Mouse (Mus musculus) layer of hippocampus, adult 6 months (tissue): ENCODE data around the gene Omd. TPM values are rescaled to one million over a fixed set of nuclear protein-coding genes. Genes with fewer than 3 reads are reported as not detected.

Source experiments
- long read RNA-seq, 2 experiments: library from polyadenylated mRNA; unstranded; transcript quantifications; one replicate each; pipeline ENCODE4 v2.0.0; 2019 to 2020
- polyA plus RNA-seq: library from polyadenylated mRNA; unstranded; fragments of <200 nt; fragmentation: Nextera tagmentation; gene quantifications from 2 replicates; pipeline ENCODE4 v1.2.3, GENCODE M21; 2021

Gene Omd
- 0.50 and 0.72 TPM in 2 replicates for polyA plus RNA-seq
- long read RNA-seq, experiment 1: 0 reads
- long read RNA-seq, experiment 2: 0 reads

DNA sequence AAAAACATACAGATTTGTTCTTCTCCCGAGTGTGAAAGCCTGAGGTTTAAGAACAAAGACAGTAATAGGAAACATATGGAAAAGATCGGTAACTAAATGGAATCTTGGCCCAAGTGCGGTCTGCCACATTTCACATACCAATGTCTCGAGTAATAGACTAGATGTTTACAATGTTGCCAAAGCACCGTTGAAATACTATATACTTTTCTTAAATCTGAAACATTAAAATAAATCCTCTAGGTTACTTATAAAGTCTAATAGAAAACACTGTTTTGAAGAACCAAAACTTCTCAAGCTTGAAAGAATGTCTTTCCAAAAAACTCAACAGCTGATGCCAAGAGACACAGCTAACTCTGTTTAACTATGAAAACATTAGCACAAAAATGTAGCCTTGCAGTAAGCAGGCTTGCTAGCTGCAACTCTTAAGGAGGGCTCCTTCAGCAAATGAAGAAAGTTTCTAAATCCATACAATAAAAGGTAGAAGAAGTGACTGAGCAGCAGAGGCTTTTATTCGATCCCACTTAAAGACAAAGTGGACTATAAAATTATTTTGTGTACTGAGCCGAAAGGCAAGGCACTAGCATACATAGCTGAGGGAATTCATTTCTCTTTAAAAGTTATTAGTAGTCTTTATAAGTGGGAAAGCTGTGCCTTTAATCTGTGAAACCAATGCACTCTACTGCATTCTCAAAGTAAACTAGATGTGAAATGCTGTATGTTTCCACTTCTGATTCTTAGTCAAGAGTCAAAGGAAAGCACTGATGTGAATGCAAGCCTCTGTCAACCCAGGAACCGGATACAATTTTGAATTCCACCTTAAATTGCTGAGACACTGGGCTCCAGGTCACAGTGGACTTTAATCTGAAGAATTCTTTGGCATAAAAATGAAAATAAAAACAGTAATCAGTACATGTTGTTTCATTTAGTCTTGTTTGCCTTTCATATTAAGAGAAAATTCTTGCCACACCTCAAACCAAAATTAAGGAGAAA is at the start of gene Omd:
TSS of gene Omd (plus strand) at position 922 of the 990 bp plus-strand sequence.

GRCm38 (mm10) chr13:49544279-49544678 is 38.0 kb upstream of the Omd start, which contains the start of gene Aspn:
Gene Aspn, plus strand, starts transcription at chr13:49544443.

DNA sequence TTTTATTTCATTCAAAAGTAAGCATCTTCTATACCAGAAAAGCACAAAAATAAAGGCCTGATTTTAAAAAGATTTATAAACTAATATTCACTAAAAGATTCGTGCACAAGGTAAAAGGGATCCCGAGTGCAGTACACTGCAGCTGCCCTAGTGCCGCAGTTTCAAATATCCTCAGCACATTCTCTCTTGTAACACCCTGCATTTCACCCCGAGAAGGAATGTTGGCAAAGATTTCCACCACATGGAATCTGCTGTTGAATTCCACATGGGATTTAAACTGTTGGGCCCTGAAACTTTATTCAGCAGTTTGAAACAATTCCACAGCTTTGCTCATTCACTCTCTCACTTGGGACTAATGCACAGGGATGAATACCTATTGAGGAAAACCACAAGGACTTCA is 25.5 kb downstream of the Omd start, which contains the start of gene Ogn:
TSS of gene Ogn (plus strand) at position 333 of the 400 bp plus-strand sequence.

Other genes starting within 250 kb of the Omd start
- 8.0 and 8.8 TPM in 2 replicates for gene Bicd2, start 240.9 kb upstream of the Omd start, polyA plus RNA-seq
- 12.9 and 13.4 TPM in 2 replicates for gene Ippk, start 161.2 kb upstream of the Omd start, polyA plus RNA-seq
- gene Tes3-ps, start 89.1 kb upstream of the Omd start, polyA plus RNA-seq: 0.19 and 0.36 TPM in 2 replicates
- 1.9 and 3.2 TPM in 2 replicates for gene Ecm2, start 77.7 kb upstream of the Omd start, polyA plus RNA-seq
- gene Aspn, start 38.0 kb upstream of the Omd start, polyA plus RNA-seq: 0.25 and 0.43 TPM in 2 replicates
- 3.2 and 3.5 TPM in 2 replicates for gene Ogn, start 25.6 kb downstream of the Omd start, polyA plus RNA-seq
- 2.0 and 2.2 TPM in 2 replicates for gene Cenpp, start 70.3 kb downstream of the Omd start, polyA plus RNA-seq
- 12.9 and 13.5 TPM in 2 replicates for gene Nol8, start 70.6 kb downstream of the Omd start, polyA plus RNA-seq
- gene Iars, start 99.6 kb downstream of the Omd start, polyA plus RNA-seq: 12.2 and 12.9 TPM in 2 replicates
- gene Gm30302, start 216.5 kb downstream of the Omd start, polyA plus RNA-seq: not detected in 2 replicates